Mouse (Mus musculus) left cerebral cortex, adult 9 months (tissue): ENCODE measurements around the gene Mypn.

Source experiments
- DNase-seq, 2 experiments: peaks; one replicate each; pipeline ENCODE4 v3.0.0; 2022; ENCODE audit warnings: low spot score in 2 of 2

Mypn gene

GRCm38 (mm10) chr10:63113027-63113604 lies 90.6 kb downstream of the Mypn start:
- no peak for DNase-seq

- DNase-seq, result no peak
These were observed 103.1 kb downstream of the Mypn start for GRCm38 (mm10) chr10:63100657-63101056.

- DNase-seq, result peak in 1 of 2 experiments; percentile 70
These were observed 103.7 kb downstream of the Mypn start for GRCm38 (mm10) chr10:63099941-63100562.

GRCm38 (mm10) chr10:63099521-63099920 lies 104.2 kb downstream of the Mypn start, which contains the start of gene Atoh7:
TSS of gene Atoh7 (plus strand) at chr10:63099651.
- DNase-seq, result peak in 1 of 2 experiments; percentile 54

- DNase-seq, result no peak
These were observed 105.6 kb downstream of the Mypn start for GRCm38 (mm10) chr10:63098191-63098590.

GRCm38 (mm10) chr10:63096757-63097156 lies 107.0 kb downstream of the Mypn start:
- DNase-seq, result no peak

- no peak for DNase-seq
These were observed 110.9 kb downstream of the Mypn start for GRCm38 (mm10) chr10:63092616-63093550.

- no peak for DNase-seq
These were observed 111.8 kb downstream of the Mypn start for GRCm38 (mm10) chr10:63091915-63092314.

- DNase-seq, result peak in 1 of 2 experiments; percentile 21
These were observed 113.8 kb downstream of the Mypn start for GRCm38 (mm10) chr10:63089758-63090571.

- DNase-seq, result no peak
These were observed 114.5 kb downstream of the Mypn start for GRCm38 (mm10) chr10:63089103-63089757.

GRCm38 (mm10) chr10:63086304-63086703 lies 117.4 kb downstream of the Mypn start:
- DNase-seq, result no peak

GRCm38 (mm10) chr10:63065988-63066387 lies 137.8 kb downstream of the Mypn start:
- DNase-seq, result peak in 1 of 2 experiments; percentile 84
